Mouse (Mus musculus): ENCODE measurements around the gene Twist1. TPM values are rescaled to one million over a fixed set of nuclear protein-coding genes. Genes with fewer than 3 reads are reported as not detected.

Twist1 gene
- polyA plus RNA-seq, 1 experiment, result 2.0 TPM

- Histone ChIP-seq H3K27ac (ENCODE audit: insufficient read depth, low read length) (no peak overlapping the region), H3K27me3 (ENCODE audit: control insufficient read depth, insufficient read depth, low read length) (peaks cover 12% of the 10 kb centered on the region; the same call in 1 of the 2 replicates), H3K36me3 (ENCODE audit: control insufficient read depth, insufficient read depth, low read length) (no peaks in the 10 kb centered on the region), H3K4me3 (ENCODE audit: extremely low read depth, insufficient read depth, insufficient read length) (no peak overlapping the region), H3K4me1 (ENCODE audit: control insufficient read depth, insufficient read depth, insufficient read length) (no peaks in the 10 kb centered on the region)
- DNase-seq (ENCODE audit: low read depth in 1 of 2, low spot score in 2 of 2), result no peak
- no peak for TF ChIP-seq CTCF (IDR thresholded peaks at IDR 0.05; ENCODE audit: extremely low read depth, insufficient read depth, insufficient read length, insufficient replicate concordance)
- TF ChIP-seq POLR2A (IDR thresholded peaks at IDR 0.05; ENCODE audit: low read depth, low read length), result no peak
- WGBS, result 7% methylated on average over 35 of the region's 35 CpGs
Observed at GRCm38 (mm10) chr12:33966490-33967415, 9.3 kb downstream of the Twist1 start.

- 8% methylated on average over 21 of the region's 21 CpGs for WGBS
- Histone ChIP-seq H3K4me3 (ENCODE audit: extremely low read depth, insufficient read depth, insufficient read length) (no peak overlapping the region), H3K27ac (ENCODE audit: insufficient read depth, low read length) (no peak overlapping the region), H3K4me1 (ENCODE audit: control insufficient read depth, insufficient read depth, insufficient read length) (no peaks in the 10 kb centered on the region), H3K27me3 (ENCODE audit: control insufficient read depth, insufficient read depth, low read length) (peaks cover 9% of the 10 kb centered on the region; the same call in 1 of the 2 replicates), H3K36me3 (ENCODE audit: control insufficient read depth, insufficient read depth, low read length) (no peaks in the 10 kb centered on the region)
- no peak for TF ChIP-seq POLR2A (IDR thresholded peaks at IDR 0.05; ENCODE audit: low read depth, low read length)
- no peak for TF ChIP-seq CTCF (IDR thresholded peaks at IDR 0.05; ENCODE audit: extremely low read depth, insufficient read depth, insufficient read length, insufficient replicate concordance)
- DNase-seq (ENCODE audit: low read depth in 1 of 2, low spot score in 2 of 2), result no peak
Observed at GRCm38 (mm10) chr12:33967514-33967913, 10.0 kb downstream of the Twist1 start.

GRCm38 (mm10) chr12:33968041-33968897 lies 10.8 kb downstream of the Twist1 start:
- Histone ChIP-seq H3K4me3 (ENCODE audit: extremely low read depth, insufficient read depth, insufficient read length) (no peak overlapping the region), H3K27ac (ENCODE audit: insufficient read depth, low read length) (no peak overlapping the region), H3K36me3 (ENCODE audit: control insufficient read depth, insufficient read depth, low read length) (no peaks in the 10 kb centered on the region), H3K4me1 (ENCODE audit: control insufficient read depth, insufficient read depth, insufficient read length) (no peaks in the 10 kb centered on the region), H3K27me3 (ENCODE audit: control insufficient read depth, insufficient read depth, low read length) (peaks cover 9% of the 10 kb centered on the region; the same call in 1 of the 2 replicates)
- TF ChIP-seq POLR2A (IDR thresholded peaks at IDR 0.05; ENCODE audit: low read depth, low read length) (no peak), CTCF (IDR thresholded peaks at IDR 0.05; ENCODE audit: extremely low read depth, insufficient read depth, insufficient read length, insufficient replicate concordance) (no peak)
- no peak for DNase-seq (ENCODE audit: low read depth in 1 of 2, low spot score in 2 of 2)
- 6% methylated on average over 37 of the region's 37 CpGs for WGBS

GRCm38 (mm10) chr12:33968898-33969178 lies 11.4 kb downstream of the Twist1 start:
- Histone ChIP-seq H3K36me3 (ENCODE audit: control insufficient read depth, insufficient read depth, low read length) (no peaks in the 10 kb centered on the region), H3K27ac (ENCODE audit: insufficient read depth, low read length) (no peak overlapping the region), H3K4me1 (ENCODE audit: control insufficient read depth, insufficient read depth, insufficient read length) (no peaks in the 10 kb centered on the region), H3K27me3 (ENCODE audit: control insufficient read depth, insufficient read depth, low read length) (peaks cover 9% of the 10 kb centered on the region; the same call in 1 of the 2 replicates), H3K4me3 (ENCODE audit: extremely low read depth, insufficient read depth, insufficient read length) (no peak overlapping the region)
- no peak for DNase-seq (ENCODE audit: low read depth in 1 of 2, low spot score in 2 of 2)
- TF ChIP-seq CTCF (IDR thresholded peaks at IDR 0.05; ENCODE audit: extremely low read depth, insufficient read depth, insufficient read length, insufficient replicate concordance) (no peak), POLR2A (IDR thresholded peaks at IDR 0.05; ENCODE audit: low read depth, low read length) (no peak)
- WGBS, result 22% methylated on average over 4 of the region's 4 CpGs

- Histone ChIP-seq H3K27me3 (ENCODE audit: control insufficient read depth, insufficient read depth, low read length) (no peaks in the 10 kb centered on the region), H3K27ac (ENCODE audit: insufficient read depth, low read length) (no peak overlapping the region), H3K4me3 (ENCODE audit: extremely low read depth, insufficient read depth, insufficient read length) (no peak overlapping the region), H3K36me3 (ENCODE audit: control insufficient read depth, insufficient read depth, low read length) (no peaks in the 10 kb centered on the region), H3K4me1 (ENCODE audit: control insufficient read depth, insufficient read depth, insufficient read length) (no peaks in the 10 kb centered on the region)
- TF ChIP-seq CTCF (IDR thresholded peaks at IDR 0.05; ENCODE audit: extremely low read depth, insufficient read depth, insufficient read length, insufficient replicate concordance) (no peak), POLR2A (IDR thresholded peaks at IDR 0.05; ENCODE audit: low read depth, low read length) (no peak)
- 85% methylated on average over 4 of the region's 4 CpGs for WGBS
- DNase-seq (ENCODE audit: low read depth in 1 of 2, low spot score in 2 of 2), result no peak
Observed at GRCm38 (mm10) chr12:33980159-33980558, 22.7 kb downstream of the Twist1 start.

- Histone ChIP-seq H3K4me1 (ENCODE audit: control insufficient read depth, insufficient read depth, insufficient read length) (no peaks in the 10 kb centered on the region), H3K27ac (ENCODE audit: insufficient read depth, low read length) (no peak overlapping the region), H3K27me3 (ENCODE audit: control insufficient read depth, insufficient read depth, low read length) (no peaks in the 10 kb centered on the region), H3K4me3 (ENCODE audit: extremely low read depth, insufficient read depth, insufficient read length) (no peak overlapping the region), H3K36me3 (ENCODE audit: control insufficient read depth, insufficient read depth, low read length) (no peaks in the 10 kb centered on the region)
- no peak for DNase-seq (ENCODE audit: low read depth in 1 of 2, low spot score in 2 of 2)
- TF ChIP-seq CTCF (IDR thresholded peaks at IDR 0.05; ENCODE audit: extremely low read depth, insufficient read depth, insufficient read length, insufficient replicate concordance) (no peak), POLR2A (IDR thresholded peaks at IDR 0.05; ENCODE audit: low read depth, low read length) (no peak)
- WGBS, result 73% methylated on average over 7 of the region's 7 CpGs
Observed at GRCm38 (mm10) chr12:33981433-33981832, 24.0 kb downstream of the Twist1 start.

Measured in spleen, adult 2 months (tissue).